9 mouse cellular contexts compared by ENCODE assay signal in the genomic region with DNA sequence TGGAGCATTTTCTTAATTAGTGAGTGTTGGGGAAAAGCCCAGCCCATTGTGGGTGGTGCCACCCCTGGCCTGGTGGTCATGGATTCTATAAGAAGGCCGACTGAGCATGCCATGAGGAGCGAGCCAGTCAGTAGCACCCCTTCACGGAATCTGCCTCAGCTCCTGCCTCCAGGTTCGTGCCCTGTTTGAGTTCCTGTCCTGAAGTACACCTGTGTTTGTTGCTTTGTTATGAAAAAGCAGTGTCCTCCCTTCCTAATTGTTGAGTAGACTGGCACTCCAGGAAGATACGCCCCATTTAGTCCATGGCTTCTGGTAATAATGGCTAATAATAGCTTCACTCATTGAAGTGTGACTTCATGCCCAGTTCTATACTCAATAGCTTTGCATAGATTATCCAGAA. TPM values are rescaled to one million over a fixed set of nuclear protein-coding genes. Genes with fewer than 3 reads are reported as not detected.
DNase-seq lines count a peak whose midpoint lies in the region; ATAC-seq and TF ChIP-seq lines count a peak whose summit lies in the region.
"Had no signal": no experiment of that assay in that cellular context is flagged by ENCODE, and none has a peak within 500 bp of the region (broad histone marks: within the 10 kb centered on the region; RNA-seq: fewer than 3 reads in every experiment).

Aanat (plus strand) TSS at position 123 of the 400 bp plus-strand sequence.

- WGBS in liver, embryonic 11.5 days, result 64% methylated on average over 5 of the region's 5 CpGs
- WGBS in liver, embryonic 12.5 days (ENCODE audit: insufficient replicate concordance), result 62% methylated on average over 5 of the region's 5 CpGs
- 61% methylated on average over 5 of the region's 5 CpGs for WGBS in embryonic facial prominence, embryonic 14.5 days
- WGBS in hindbrain, postnatal 0 days, result 61% methylated on average over 5 of the region's 5 CpGs
- WGBS in neural tube, embryonic 13.5 days, result 70% methylated on average over 5 of the region's 5 CpGs

- no peaks in the 10 kb centered on the region for H3K9me3 ChIP-seq in liver, embryonic 11.5 days (ENCODE audit: control insufficient read depth, low read length)
- no peaks in the 10 kb centered on the region for H3K9me3 ChIP-seq in liver, embryonic 12.5 days (replicated peaks)
- H3K9me3 ChIP-seq in embryonic facial prominence, embryonic 14.5 days (ENCODE audit: control insufficient read depth, low read length), result no peaks in the 10 kb centered on the region
- no peaks in the 10 kb centered on the region for H3K9me3 ChIP-seq in hindbrain, postnatal 0 days (ENCODE audit: low read length)
- no peaks in the 10 kb centered on the region for H3K9me3 ChIP-seq in neural tube, embryonic 13.5 days

- peak within 1 kb of the TSS; percentile 37 for H3K4me2 ChIP-seq in liver, embryonic 11.5 days
- no peak within 1 kb of the TSS; the same call in 1 of the 2 replicates for H3K4me2 ChIP-seq in liver, embryonic 12.5 days
- H3K4me2 ChIP-seq in embryonic facial prominence, embryonic 14.5 days (ENCODE audit: low read depth, low read length), result peak within 1 kb of the TSS; percentile 30
- peak within 1 kb of the TSS; percentile 41 for H3K4me2 ChIP-seq in hindbrain, postnatal 0 days (ENCODE audit: low read depth, low read length)
- peak within 1 kb of the TSS; percentile 36 for H3K4me2 ChIP-seq in neural tube, embryonic 13.5 days

- H3K9ac ChIP-seq in liver, embryonic 11.5 days (ENCODE audit: low read depth, low read length), result no peak within 1 kb of the TSS
- H3K9ac ChIP-seq in liver, embryonic 12.5 days, result no peak within 1 kb of the TSS
- H3K9ac ChIP-seq in embryonic facial prominence, embryonic 14.5 days (ENCODE audit: low read depth, low read length), result no peak within 1 kb of the TSS
- peak within 1 kb of the TSS; percentile 33; the same call in 1 of the 2 replicates for H3K9ac ChIP-seq in hindbrain, postnatal 0 days (replicated peaks; ENCODE audit: low read length)
- no peak within 1 kb of the TSS for H3K9ac ChIP-seq in neural tube, embryonic 13.5 days

- no peak within 1 kb of the TSS for H3K27ac ChIP-seq in liver, embryonic 11.5 days (ENCODE audit: low read depth, low read length)
- no peak within 1 kb of the TSS for H3K27ac ChIP-seq in liver, embryonic 12.5 days
- no peak within 1 kb of the TSS for H3K27ac ChIP-seq in embryonic facial prominence, embryonic 14.5 days (replicated peaks; ENCODE audit: low read depth, low read length)
- peak within 1 kb of the TSS; percentile 75 for H3K27ac ChIP-seq in hindbrain, postnatal 0 days
- H3K27ac ChIP-seq in neural tube, embryonic 13.5 days (replicated peaks), result 0 out of 2 replicates have a peak within 1 kb of the TSS, but pooled peaks have one; percentile 20
- no peak within 1 kb of the TSS for H3K27ac ChIP-seq in left cerebral cortex, adult 2 months
- H3K27ac ChIP-seq in layer of hippocampus, adult 2 months, result no peak within 1 kb of the TSS

- no peak within 1 kb of the TSS for H3K4me3 ChIP-seq in liver, embryonic 11.5 days (ENCODE audit: low read depth, low read length)
- no peak within 1 kb of the TSS for H3K4me3 ChIP-seq in liver, embryonic 12.5 days
- H3K4me3 ChIP-seq in embryonic facial prominence, embryonic 14.5 days (ENCODE audit: low read depth, low read length), result no peak within 1 kb of the TSS
- peak within 1 kb of the TSS; percentile 9; the same call in 1 of the 2 replicates for H3K4me3 ChIP-seq in hindbrain, postnatal 0 days (ENCODE audit: low read length)
- H3K4me3 ChIP-seq in neural tube, embryonic 13.5 days, result no peak within 1 kb of the TSS
- H3K4me3 ChIP-seq in left cerebral cortex, adult 2 months, result no peak within 1 kb of the TSS
- H3K4me3 ChIP-seq in layer of hippocampus, adult 2 months, result no peak within 1 kb of the TSS; the same call in 1 of the 2 replicates

- intact Hi-C loops in left cerebral cortex, adult 2 months (cut with DNase I), result loop anchor here (5.0 kb wide), 1 partner anchor 226 kb away; no protein-coding TSS in a partner anchor

- DNase-seq in liver, embryonic 11.5 days (ENCODE audit: low spot score), result no peak
- no peak for DNase-seq in embryonic facial prominence, embryonic 14.5 days (ENCODE audit: low spot score)
- no peak for DNase-seq in hindbrain, postnatal 0 days (ENCODE audit: low spot score)
- DNase-seq in left cerebral cortex, adult 2 months (ENCODE audit: extremely low spot score in 1 of 2, low spot score in 2 of 2), result no peak
- DNase-seq in layer of hippocampus, adult 2 months (ENCODE audit: low spot score in 2 of 2), result no peak

- TF ChIP-seq CTCF in hindbrain, postnatal 0 days (IDR thresholded peaks at IDR 0.05; ENCODE audit: low read depth), result no peak
- TF ChIP-seq CTCF in left cerebral cortex, adult 2 months (IDR thresholded peaks at IDR 0.05), result no peak
- TF ChIP-seq CTCF in layer of hippocampus, adult 2 months (conservative IDR thresholded peaks at IDR 0.05), result no peak

- H3K4me1 ChIP-seq in liver, embryonic 11.5 days (replicated peaks; ENCODE audit: control insufficient read depth, insufficient read depth, low read length), result peaks cover 11% of the 10 kb centered on the region
- H3K4me1 ChIP-seq in liver, embryonic 12.5 days, result peaks cover 39% of the 10 kb centered on the region
- peaks cover 6% of the 10 kb centered on the region; the same call in 1 of the 2 replicates for H3K4me1 ChIP-seq in embryonic facial prominence, embryonic 14.5 days (ENCODE audit: control insufficient read depth, insufficient read depth, low read length)
- H3K4me1 ChIP-seq in hindbrain, postnatal 0 days (ENCODE audit: insufficient read depth, low read length), result no peaks in the 10 kb centered on the region
- H3K4me1 ChIP-seq in neural tube, embryonic 13.5 days (replicated peaks), result peaks cover 23% of the 10 kb centered on the region

- H3K36me3 ChIP-seq in liver, embryonic 11.5 days (ENCODE audit: control insufficient read depth, insufficient read depth, low read length), result no peaks in the 10 kb centered on the region
- no peaks in the 10 kb centered on the region for H3K36me3 ChIP-seq in liver, embryonic 12.5 days
- no peaks in the 10 kb centered on the region for H3K36me3 ChIP-seq in embryonic facial prominence, embryonic 14.5 days (ENCODE audit: control insufficient read depth, insufficient read depth, low read length)
- H3K36me3 ChIP-seq in hindbrain, postnatal 0 days (ENCODE audit: insufficient read depth, low read length), result no peaks in the 10 kb centered on the region
- H3K36me3 ChIP-seq in neural tube, embryonic 13.5 days, result no peaks in the 10 kb centered on the region

- ATAC-seq in liver, embryonic 11.5 days (replicated peaks; ENCODE audit: low FRiP score), result no peak
- ATAC-seq in liver, embryonic 12.5 days, result no peak
- no peak for ATAC-seq in embryonic facial prominence, embryonic 14.5 days (ENCODE audit: low read depth)
- ATAC-seq in hindbrain, postnatal 0 days, result no peak
- no peak for ATAC-seq in neural tube, embryonic 13.5 days (ENCODE audit: low read depth)

- H3K27me3 ChIP-seq in liver, embryonic 11.5 days (replicated peaks; ENCODE audit: control insufficient read depth, insufficient read depth, low read length), result peaks cover 10% of the 10 kb centered on the region
- peaks cover 31% of the 10 kb centered on the region for H3K27me3 ChIP-seq in liver, embryonic 12.5 days (replicated peaks)
- no peaks in the 10 kb centered on the region for H3K27me3 ChIP-seq in embryonic facial prominence, embryonic 14.5 days (replicated peaks; ENCODE audit: control insufficient read depth, insufficient read depth, low read length)
- no peaks in the 10 kb centered on the region for H3K27me3 ChIP-seq in hindbrain, postnatal 0 days (ENCODE audit: insufficient read depth, low read length)
- no peaks in the 10 kb centered on the region for H3K27me3 ChIP-seq in neural tube, embryonic 13.5 days

RNA-seq across cellular contexts. Expression of gene Aanat, which starts in this region (rescaled TPM):
- polyA plus RNA-seq in liver, embryonic 11.5 days (2014; fragmentation: Nextera tagmentation; extraction: Ambion mirVana), result not detected in 2 replicates
- not detected in 2 replicates for polyA plus RNA-seq in liver, embryonic 12.5 days (2016; fragmentation: Nextera tagmentation; extraction: Ambion mirVana)
- polyA plus RNA-seq in embryonic facial prominence, embryonic 14.5 days (2014; fragmentation: Nextera tagmentation; extraction: Ambion mirVana), result not detected in 2 replicates
- 0.68 TPM in 1 of 2 replicates, not detected in the other for total RNA-seq in hindbrain, postnatal 0 days (2014; rRNA removed)
- 0.46 and 0.81 TPM in 2 replicates for polyA plus RNA-seq in hindbrain, postnatal 0 days (2015; fragmentation: Nextera tagmentation; extraction: Ambion mirVana)
- 0.18 TPM in 1 of 2 replicates, not detected in the other for polyA plus RNA-seq in neural tube, embryonic 13.5 days (2015; fragmentation: Nextera tagmentation; extraction: Ambion mirVana)
- 1 to 10 TPM; 1.3 to 2.2 TPM for total RNA-seq in left cerebral cortex, adult 2 months (2021)
- total RNA-seq in layer of hippocampus, adult 2 months (2021), result 1 to 10 TPM in 1 of 2 experiments, under 1 TPM in 1; 0.27 to 1.2 TPM
- total RNA-seq: gastrocnemius, adult 8-10 months had no signal
- polyA plus RNA-seq: kidney, adult 2 months had no signal

Comparison
In these comparisons a context has a peak if more than half of its experiments do, and no peak if none do; other contexts are left out.
1. H3K27ac ChIP-seq: peak in hindbrain, postnatal 0 days (single experiment) and neural tube, embryonic 13.5 days (single experiment); none in liver, embryonic 11.5 days (single experiment), liver, embryonic 12.5 days (single experiment), embryonic facial prominence, embryonic 14.5 days (single experiment), left cerebral cortex, adult 2 months (single experiment) and layer of hippocampus, adult 2 months (single experiment).